In genomic region chr3:87082235-87082634, GRCm38 (mm10) we compare ENCODE assay signal across 7 mouse cellular contexts.
DNase-seq lines count a peak whose midpoint lies in the region; ATAC-seq and TF ChIP-seq lines count a peak whose summit lies in the region.

No protein-coding gene starts in this region.

- H3K27me3 ChIP-seq in MEL (ENCODE audit: control insufficient read depth in 1 of 2, insufficient read depth in 2 of 2, low read length in 2 of 2), result no peaks in the 10 kb centered on the region
- H3K27me3 ChIP-seq in liver, postnatal 0 days (ENCODE audit: insufficient read depth, low read length), result no peaks in the 10 kb centered on the region

- intact Hi-C loops in left cerebral cortex, postnatal 4 days (cut with DNase I), result no loop called here
- intact Hi-C loops in left cerebral cortex, postnatal 25 days (cut with DNase I), result loop anchor here (5.0 kb wide), 1 partner anchor 50 kb away; no protein-coding TSS in a partner anchor

- H3K79me2 ChIP-seq in MEL (ENCODE audit: control insufficient read depth, insufficient read depth, low read length, poor library complexity), result no peaks in the 10 kb centered on the region

- TF ChIP-seq POLR2A in MEL (IDR thresholded peaks at IDR 0.05; ENCODE audit: control insufficient read depth in 1 of 2, insufficient read depth in 1 of 2, low read depth in 1 of 2, low read length in 2 of 2, poor library complexity in 1 of 2), result no peak

- H3K9me3 ChIP-seq in MEL (replicated peaks; ENCODE audit: insufficient read depth, low read length), result no peaks in the 10 kb centered on the region
- no peaks in the 10 kb centered on the region for H3K9me3 ChIP-seq in liver, postnatal 0 days (ENCODE audit: low read length)

- no peak for TF ChIP-seq RAD21 in MEL (IDR thresholded peaks at IDR 0.05; ENCODE audit: low read depth, low read length)

- peak; percentile 53 for DNase-seq in left cerebral cortex, postnatal 4 days
- no peak for DNase-seq in left cerebral cortex, postnatal 25 days (ENCODE audit: low spot score in 2 of 2)
- DNase-seq in MEL (ENCODE audit: low read depth, low spot score), result peak; percentile 4
- DNase-seq in adrenal gland, postnatal 36 days, result peak; percentile 60 to 62
- peak; percentile 77 for DNase-seq in gastrocnemius, postnatal 10 days
- peak; percentile 57 for DNase-seq in liver, postnatal 0 days
- peak; percentile 36 to 79 for DNase-seq in spleen, postnatal 4 days (ENCODE audit: low spot score in 2 of 2)

- no peak overlapping the region for H3K4me3 ChIP-seq in MEL (ENCODE audit: control insufficient read depth in 1 of 2, insufficient read depth in 1 of 2, low read depth in 2 of 2, low read length in 2 of 2)
- H3K4me3 ChIP-seq in liver, postnatal 0 days (ENCODE audit: low read depth, low read length), result no peak overlapping the region

- no peak overlapping the region for H3K9ac ChIP-seq in MEL (ENCODE audit: control insufficient read depth, low read depth, low read length, poor library complexity, severe bottlenecking)
- H3K9ac ChIP-seq in liver, postnatal 0 days (replicated peaks), result no peak overlapping the region

- 56% methylated on average over 3 of the region's 3 CpGs for WGBS in liver, postnatal 0 days (ENCODE audit: insufficient replicate concordance)

- peak; percentile 22 to 52 (median 41); a peak in 5 of 6 replicates for TF ChIP-seq CTCF in MEL (IDR thresholded peaks at IDR 0.05 in 2 of 3, conservative IDR thresholded peaks at IDR 0.05 in 1 of 3; ENCODE audit: control insufficient read depth in 1 of 3, insufficient read depth in 1 of 3, low read depth in 2 of 3, low read length in 3 of 3, poor library complexity in 1 of 3, severe bottlenecking in 1 of 3)
- TF ChIP-seq CTCF in liver, postnatal 0 days (IDR thresholded peaks at IDR 0.05; ENCODE audit: low read depth), result peak; percentile 76

- no peak for TF ChIP-seq EP300 in MEL (IDR thresholded peaks at IDR 0.05; ENCODE audit: low read depth in 1 of 2, low read length in 2 of 2)
- no peak for TF ChIP-seq EP300 in liver, postnatal 0 days (IDR thresholded peaks at IDR 0.05; ENCODE audit: low read depth)

- no peak overlapping the region for H3K27ac ChIP-seq in MEL (ENCODE audit: control insufficient read depth, low read depth, low read length)
- H3K27ac ChIP-seq in liver, postnatal 0 days (ENCODE audit: low read depth), result no peak overlapping the region

- no peak for ATAC-seq in liver, postnatal 0 days

- H3K4me2 ChIP-seq in liver, postnatal 0 days (ENCODE audit: low read depth, low read length), result no peak overlapping the region

- no peaks in the 10 kb centered on the region for H3K36me3 ChIP-seq in MEL (ENCODE audit: control insufficient read depth in 1 of 2, insufficient read depth in 2 of 2, low read length in 2 of 2)
- H3K36me3 ChIP-seq in liver, postnatal 0 days (replicated peaks; ENCODE audit: insufficient read depth, low read length), result no peaks in the 10 kb centered on the region

- H3K4me1 ChIP-seq in MEL (ENCODE audit: control insufficient read depth in 1 of 2, insufficient read depth in 2 of 2, low read length in 2 of 2), result no peaks in the 10 kb centered on the region
- no peaks in the 10 kb centered on the region for H3K4me1 ChIP-seq in liver, postnatal 0 days (ENCODE audit: insufficient read depth)

TF ChIP-seq in MEL, 35 proteins besides CTCF, POLR2A, EP300 and RAD21:
- TF ChIP-seq MAX (IDR thresholded peaks at IDR 0.05; ENCODE audit: low read length) (no peak), TBP (IDR thresholded peaks at IDR 0.05; ENCODE audit: low read depth, low read length) (no peak), CHD1 (IDR thresholded peaks at IDR 0.05; ENCODE audit: low read depth, low read length) (no peak), KAT2A (conservative IDR thresholded peaks at IDR 0.05; ENCODE audit: low read depth, low read length) (no peak), NELFE (IDR thresholded peaks at IDR 0.05; ENCODE audit: low read depth, low read length) (no peak), ZMIZ1 (IDR thresholded peaks at IDR 0.05; ENCODE audit: low read depth, low read length) (no peak), POLR2AphosphoS5 (IDR thresholded peaks at IDR 0.05; ENCODE audit: borderline replicate concordance, low read depth, low read length) (no peak), JUND (IDR thresholded peaks at IDR 0.05; ENCODE audit: low read depth, low read length) (no peak), ETS1 (IDR thresholded peaks at IDR 0.05; ENCODE audit: low read depth, low read length) (no peak), SIN3A (IDR thresholded peaks at IDR 0.05; ENCODE audit: low read length) (no peak), BHLHE40 (IDR thresholded peaks at IDR 0.05; ENCODE audit: borderline replicate concordance, low read depth, low read length) (no peak), USF2 (IDR thresholded peaks at IDR 0.05; ENCODE audit: borderline replicate concordance in 1 of 2, insufficient read depth in 1 of 2, low read depth in 1 of 2, low read length in 2 of 2) (no peak), MXI1 (IDR thresholded peaks at IDR 0.05; ENCODE audit: low read depth, low read length) (no peak), RCOR1 (IDR thresholded peaks at IDR 0.05; ENCODE audit: low read depth, low read length) (no peak)

Comparison
In these comparisons a context has a peak if more than half of its experiments do, and no peak if none do; other contexts are left out.
1. DNase-seq: peak in left cerebral cortex, postnatal 4 days (single experiment), MEL (single experiment), adrenal gland, postnatal 36 days (2 of 2), gastrocnemius, postnatal 10 days (single experiment), liver, postnatal 0 days (single experiment) and spleen, postnatal 4 days (2 of 2); none in left cerebral cortex, postnatal 25 days (0 of 2).